Mouse (Mus musculus): ENCODE measurements at regions not wholly inside any gene's neighbourhood (a gene's known extent, or its start where the extent isn't known, plus 50 kb on each side); places are given as distances from the start of the nearest gene placed in this dataset.
A peak's percentile ranks its signal among the peaks of the same experiment; 100 is the strongest.
"Not testable (repeated sequence)": the region's sequence is repeated elsewhere in the genome, so short reads cannot be mapped to it uniquely, and the experiment has no call there.

DNA sequence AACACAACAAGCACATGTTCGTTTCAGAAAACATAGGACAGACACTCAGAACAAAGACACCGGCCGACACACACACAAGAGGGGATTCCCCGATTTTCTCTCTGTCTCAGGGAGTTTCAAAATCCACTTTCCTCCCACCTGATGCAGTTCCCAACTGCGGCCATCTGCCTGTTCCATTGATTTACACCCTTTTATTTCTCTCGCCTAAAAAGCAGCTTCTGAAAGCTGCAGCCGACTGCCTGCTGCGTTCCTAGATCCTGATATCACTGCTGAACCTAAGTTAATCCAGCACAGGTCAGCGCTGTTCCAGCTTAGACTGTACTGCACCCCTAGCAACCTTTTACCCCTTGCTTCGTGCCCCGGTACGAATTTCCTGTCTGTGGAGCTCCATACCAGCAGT is 237.0 kb downstream of the Impad1 start:
- DNase-seq (ENCODE audit: low read depth), result no peak

DNA sequence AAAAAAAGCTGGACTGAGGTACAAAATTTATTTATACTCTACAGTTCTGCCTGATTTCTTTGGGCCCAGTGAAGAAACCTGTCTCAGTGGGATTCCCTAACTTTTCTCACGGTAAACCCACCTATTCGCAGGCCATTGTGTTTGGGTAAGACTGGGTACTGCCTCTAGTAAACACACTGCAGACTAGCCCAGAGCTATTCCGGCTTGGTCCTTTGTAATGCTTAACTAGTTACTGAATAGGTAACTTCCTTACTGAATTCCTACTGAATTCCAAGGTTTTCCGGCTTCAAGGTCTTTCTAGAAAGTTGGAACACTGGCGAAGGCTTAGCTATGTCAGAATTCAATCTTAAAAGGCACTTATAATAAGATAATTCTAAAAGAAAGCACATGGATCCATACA is 242.9 kb downstream of the Impad1 start:
- DNase-seq (ENCODE audit: low read depth), result no peak

DNA sequence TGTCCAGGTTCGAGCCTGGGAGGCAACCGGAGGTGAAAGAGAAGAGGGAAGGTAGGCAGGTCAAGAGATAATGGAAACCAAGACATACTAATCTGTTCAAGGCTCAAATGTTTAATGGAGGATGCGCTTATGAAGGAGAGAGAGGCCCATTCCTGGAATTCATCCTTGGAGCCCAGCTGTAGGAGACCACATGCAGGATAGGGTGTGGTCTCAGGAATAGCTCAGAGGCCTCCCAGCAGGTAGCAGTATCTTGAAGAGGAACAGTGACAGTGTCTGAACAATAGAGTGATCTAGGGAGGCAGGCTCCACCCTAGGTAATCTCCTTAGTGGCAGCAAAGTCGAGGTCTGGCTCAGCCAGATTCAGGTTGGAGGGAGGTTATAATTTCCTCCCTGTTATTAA is 243.3 kb downstream of the Impad1 start:
- no peak for DNase-seq (ENCODE audit: low read depth)

DNA sequence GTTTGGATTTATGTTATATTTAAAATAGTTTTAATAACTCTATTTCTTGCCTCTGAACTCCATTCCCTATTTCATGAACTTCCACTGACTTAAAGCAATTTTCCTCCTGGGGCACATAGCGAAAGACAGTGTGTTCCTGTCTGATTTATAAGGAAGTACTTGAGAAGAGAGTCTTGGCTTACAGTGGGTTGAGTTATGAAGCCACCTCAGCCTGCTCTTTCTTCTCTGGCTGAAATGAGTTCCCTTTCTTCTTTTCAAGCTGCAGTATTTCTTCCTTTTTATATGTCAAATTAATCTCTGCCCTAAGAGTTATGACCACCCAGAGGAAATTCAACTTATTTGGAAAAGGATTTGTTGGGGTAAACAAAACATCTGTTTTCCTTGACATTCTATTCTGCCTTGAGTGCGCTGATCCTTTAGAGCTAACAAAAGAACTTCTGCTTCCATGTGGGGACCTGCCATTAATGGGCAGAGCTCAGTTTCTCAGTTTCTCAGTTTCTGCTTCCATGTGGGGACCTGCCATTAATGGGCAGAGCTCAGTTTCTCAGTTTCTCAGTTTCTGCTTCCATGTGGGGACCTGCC is 255.9 kb downstream of the Impad1 start:
- DNase-seq (ENCODE audit: low read depth), result no peak

DNA sequence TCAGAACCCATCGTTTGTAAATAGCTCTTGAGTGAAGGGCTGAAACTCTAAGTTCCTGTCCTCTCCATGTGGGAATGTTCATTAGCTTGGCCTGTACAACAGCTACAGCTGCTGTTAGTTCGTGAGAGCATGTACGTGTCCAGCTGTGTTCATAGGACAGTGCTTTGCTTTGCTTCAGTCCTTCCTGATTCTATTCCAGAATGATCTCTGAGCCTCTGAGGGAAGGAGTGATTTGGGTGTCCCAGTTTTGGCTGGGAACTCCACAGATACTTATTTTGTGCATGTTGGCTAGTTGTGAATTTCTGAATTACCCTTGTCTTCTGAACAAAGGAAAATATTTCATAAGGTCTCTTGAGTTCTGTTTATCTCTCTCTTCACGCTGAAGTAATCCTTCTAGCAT is 261.0 kb downstream of the Impad1 start:
- no peak for DNase-seq (ENCODE audit: low read depth)

DNA sequence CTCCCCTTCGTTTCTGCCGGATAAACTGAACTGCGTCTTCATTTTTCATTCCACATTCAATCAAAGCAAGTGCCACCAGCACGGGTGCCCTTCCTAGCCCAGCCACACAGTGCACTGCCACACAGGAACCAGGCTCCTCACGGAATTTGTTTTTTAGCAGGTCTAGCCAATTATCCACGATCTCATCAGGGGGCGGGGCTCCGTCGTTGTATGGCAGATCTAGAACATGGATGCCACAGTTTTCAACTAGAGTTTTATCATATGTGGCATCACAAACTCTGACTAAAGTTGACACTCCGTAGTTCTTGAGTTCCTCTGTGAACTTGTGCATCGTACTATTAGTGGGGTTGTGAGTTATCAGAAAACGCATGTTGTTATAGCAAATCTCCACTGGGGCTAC is 264.8 kb downstream of the Impad1 start:
- DNase-seq (ENCODE audit: low read depth), result no peak

DNA sequence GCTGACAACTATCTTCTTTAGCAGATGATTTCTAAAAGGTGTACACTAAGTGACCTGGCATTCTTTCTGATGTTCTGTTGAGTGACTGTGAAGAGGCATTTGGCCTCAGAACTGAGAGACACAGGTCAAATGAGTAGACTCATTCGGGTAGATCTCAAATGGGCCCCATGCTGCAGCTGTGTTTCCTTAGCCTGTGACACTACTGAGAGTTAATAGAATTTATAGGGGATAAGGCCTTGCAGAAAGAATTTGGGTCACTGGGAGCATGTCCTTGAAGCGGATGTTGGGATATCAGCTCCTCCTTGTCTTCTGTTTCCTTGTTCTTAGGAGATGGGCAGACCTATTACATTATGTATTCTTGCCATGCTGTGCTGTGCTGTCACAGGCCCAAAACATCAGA is 271.4 kb downstream of the Impad1 start:
- DNase-seq (ENCODE audit: low read depth), result no peak

DNA sequence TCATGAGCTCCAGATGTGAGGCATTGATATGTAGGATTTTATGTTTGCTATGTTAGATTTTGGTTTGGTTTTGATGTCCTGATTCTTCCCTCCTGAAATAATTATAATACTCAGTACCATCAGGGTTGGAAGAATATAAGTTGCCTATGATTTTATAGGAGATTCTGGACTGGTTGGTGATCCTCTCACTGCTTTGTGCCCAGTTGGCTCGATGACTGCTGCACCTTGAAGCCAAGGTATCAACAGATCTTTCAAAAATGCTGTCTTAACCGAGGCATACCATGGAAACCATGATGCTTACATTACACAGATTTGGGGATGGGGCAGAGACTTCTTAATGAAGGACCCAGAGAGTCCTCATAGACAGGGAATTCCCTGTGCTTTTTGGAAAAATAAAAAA is 274.4 kb downstream of the Impad1 start:
- DNase-seq (ENCODE audit: low read depth), result no peak

DNA sequence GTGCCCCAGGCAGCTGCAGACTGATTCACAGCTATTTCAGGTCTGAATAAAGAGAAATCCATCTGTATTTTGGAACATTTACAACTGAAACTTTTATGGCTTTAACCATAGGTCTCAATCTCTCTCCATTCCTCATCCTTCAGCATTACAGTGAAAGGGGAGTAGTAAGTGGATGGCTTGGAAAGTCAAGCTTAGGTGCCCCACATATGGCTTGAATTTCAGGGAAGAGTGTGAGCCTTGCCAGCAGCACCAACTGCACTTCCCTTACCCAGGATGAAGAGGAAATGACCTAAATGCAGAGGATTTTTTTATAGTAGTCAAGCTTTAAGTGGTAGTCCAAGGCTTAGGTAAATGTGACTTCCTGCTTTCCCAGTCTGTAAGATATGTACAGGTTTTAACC is 279.8 kb downstream of the Impad1 start:
- no peak for DNase-seq (ENCODE audit: low read depth)

DNA sequence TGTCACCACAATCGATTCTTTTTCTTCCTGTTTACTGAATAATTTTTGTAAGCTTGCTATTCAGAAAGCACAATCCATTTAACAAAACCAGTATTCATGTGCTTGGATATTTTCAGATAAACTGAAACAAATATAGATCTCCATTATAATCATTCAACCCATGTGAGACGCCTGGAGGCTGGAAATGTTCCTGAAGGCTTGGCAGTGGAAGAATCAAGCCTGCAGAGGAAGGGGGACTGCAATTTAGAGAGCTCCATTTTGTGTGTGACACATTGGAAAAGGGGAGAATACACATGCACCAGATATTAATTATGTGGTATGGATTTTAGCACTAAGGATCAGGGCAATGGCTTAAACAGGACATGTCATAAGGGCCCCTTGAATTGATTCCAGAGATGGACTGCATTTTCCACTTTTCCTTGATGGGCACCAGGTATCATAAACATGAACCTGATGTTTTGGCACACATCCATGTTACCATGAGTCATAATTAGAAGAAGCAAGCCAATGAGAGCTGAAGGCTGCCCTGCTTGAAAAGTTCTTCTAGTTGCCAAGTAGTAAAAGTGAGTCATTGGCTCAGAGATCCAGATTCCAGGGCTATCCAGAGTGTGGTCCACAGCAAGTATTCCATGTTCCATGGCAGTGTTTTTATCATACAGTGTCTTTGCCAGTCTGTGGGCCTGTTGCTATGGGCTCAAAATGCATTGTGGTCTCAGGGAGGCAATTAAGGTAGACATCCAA is 282.8 kb downstream of the Impad1 start:
- DNase-seq (ENCODE audit: low read depth), result peak; percentile 52

DNA sequence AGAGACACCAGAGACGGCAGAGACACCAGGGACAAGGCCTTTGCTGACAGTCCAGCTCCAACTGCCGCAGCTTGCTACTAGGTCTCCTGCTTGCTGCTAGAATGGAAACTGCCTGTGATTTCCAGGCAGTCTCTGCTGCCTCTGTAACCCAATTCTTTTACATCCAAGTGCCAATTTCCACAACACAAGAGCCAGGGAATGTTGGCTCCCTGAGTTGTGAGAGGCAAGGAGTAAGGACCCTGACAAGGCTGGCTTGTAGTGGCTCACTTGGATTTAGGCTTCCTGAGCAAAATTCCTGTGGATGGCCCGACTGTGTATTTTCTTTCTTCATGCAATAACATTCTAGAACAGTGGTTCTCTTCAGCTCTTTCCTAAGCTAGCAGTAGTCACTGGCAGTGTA is 283.9 kb downstream of the Impad1 start:
- DNase-seq (ENCODE audit: low read depth), result peak; percentile 91

DNA sequence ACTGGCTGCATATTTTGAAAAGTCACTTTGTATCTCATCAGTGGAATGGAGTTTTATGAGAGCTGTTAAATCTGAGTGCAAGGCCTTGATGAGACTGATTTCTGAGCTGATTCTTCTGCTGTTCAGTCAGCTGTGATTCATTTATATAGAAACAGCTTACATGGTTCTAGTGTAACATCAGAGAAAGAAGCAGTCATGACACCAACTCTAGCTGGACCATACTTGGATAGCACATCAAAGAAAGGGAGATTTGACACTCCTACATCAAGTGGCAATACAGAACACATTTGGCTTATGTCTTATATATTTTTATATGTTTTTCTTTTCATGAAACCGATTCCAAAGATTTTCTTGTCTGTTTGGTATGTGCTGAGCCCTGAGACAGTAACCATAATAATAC is 296.0 kb downstream of the Impad1 start:
- DNase-seq (ENCODE audit: low read depth), result no peak

DNA sequence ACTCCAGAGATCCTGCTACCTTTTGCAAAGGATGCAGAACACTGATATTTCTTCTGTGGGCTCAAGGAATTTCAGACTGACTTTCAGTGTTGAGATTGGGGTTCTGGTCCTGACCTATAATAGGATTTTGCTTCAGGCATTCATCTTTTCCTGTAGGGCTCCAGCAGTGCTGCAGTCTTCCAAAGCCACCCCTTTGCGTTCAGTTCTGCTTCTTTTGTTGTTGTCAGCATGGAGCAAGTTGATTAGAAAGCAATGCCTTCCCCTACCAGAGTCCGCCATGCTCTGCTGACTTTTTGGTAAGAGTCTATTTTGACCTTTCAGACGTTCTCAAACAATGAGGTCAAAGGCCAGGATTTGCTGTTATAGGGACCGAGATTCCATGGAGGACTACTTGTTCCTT is 297.0 kb downstream of the Impad1 start:
- DNase-seq (ENCODE audit: low read depth), result no peak

DNA sequence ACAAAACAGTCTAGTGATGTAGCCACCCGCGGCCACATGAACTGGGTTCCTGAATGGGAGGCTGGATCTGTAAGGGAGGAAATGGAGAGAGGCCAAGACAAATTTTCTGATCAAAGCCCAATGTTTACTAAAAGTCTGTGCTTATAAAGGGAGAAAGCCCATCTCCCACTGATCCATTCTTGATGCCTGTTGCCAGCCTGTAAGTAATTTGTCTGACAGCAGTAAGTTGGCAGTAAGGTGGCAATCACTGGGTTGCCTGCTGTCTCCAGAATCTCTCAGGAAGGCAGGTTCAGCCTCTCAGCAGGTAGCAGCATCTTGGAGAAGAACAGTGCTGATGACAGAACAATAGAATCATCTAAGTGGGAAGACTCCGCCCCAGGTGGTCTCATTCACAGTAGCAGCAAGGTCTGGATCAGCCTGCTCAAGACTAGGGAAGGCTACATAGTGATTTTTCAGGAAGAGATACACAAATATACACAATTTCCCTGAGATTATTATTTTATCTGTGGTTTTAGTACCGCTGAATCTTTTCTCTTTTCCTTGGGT is 327.9 kb downstream of the Impad1 start:
- no peak for DNase-seq (ENCODE audit: low read depth)

DNA sequence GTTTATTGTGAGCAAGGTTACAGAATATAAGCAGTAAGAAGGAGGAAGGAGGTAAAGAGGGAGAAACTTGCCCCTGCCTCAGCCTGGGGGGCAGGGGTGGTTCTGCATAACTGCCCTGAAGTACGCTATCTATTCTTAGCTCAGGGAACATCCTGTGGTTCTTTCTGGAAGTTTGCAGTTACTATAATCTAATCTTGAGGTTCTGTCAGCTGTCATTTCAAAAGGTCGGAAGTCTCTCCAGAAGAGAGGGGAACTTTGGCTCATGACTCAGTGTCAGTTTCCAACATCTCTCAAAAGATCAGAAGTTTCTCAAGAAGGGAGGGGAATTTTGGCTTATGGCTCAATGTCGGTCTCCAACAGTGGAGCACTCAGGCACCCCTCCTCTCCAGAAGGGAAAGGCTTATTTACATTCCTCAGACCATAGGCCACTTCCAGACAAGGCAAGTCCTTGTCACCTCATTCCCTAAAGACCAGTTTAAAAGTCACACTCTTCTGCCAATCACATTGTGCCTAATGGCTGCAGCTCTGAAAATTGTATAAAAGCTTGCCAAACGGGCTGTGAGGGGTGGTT is 328.9 kb downstream of the Impad1 start:
- DNase-seq (ENCODE audit: low read depth), result peak; percentile 9

DNA sequence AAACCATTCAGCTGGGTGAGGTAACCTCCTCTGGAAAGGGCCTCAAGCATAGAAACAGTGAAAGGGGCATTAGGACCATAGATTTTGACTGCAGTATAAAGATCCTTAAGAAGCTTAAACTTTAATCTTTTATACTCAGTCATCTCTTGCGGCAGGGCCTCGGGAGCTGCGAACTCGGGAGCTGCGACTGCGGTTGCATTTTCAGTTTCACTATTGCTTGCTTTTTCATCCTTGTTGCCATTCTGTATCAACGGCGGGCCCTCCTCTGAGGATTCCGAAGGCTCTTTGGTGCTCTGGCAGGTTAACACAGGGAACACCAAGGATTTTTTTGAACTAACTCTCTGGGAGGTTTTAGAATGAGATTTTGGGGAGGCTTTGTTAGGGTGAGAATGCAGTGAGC is 333.9 kb downstream of the Impad1 start:
- DNase-seq (ENCODE audit: low read depth), result no peak

DNA sequence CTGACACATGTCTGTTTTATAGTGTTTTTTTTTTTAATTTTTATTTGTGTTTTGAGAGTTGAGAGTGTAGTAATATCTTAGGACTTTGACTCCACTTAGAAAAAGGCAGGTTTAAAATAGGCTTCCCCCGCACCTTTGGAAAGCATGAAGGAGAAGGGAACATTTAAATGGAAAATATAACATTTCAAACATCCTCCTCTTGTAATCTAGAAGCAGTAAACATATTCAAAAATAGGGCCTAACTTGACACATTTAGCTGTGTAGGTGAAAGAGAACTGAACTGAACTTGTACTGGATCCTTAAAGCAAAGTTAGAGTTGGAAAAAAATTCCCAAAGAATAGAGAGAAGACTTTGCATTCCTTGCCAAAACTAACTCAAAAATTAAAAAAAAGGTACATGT is 343.1 kb downstream of the Impad1 start:
- no peak for DNase-seq (ENCODE audit: low read depth)

DNA sequence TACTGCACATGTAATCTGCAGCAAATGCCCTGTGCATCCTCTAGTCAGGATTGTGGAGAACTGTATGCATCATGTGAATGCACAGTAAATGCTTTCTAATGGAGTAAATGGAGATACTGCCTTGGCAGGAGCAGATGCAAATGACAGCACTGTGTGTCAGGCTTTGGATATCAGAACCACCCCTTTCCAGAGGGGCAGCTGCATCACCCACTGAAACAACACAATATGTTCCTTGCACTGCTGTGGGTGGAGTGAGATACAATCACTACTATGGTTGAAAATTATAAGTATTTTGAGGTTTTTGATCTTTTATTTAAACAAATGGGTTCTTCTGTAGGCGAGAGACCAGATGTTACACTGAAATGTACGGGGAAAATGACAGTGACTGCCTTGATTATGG is 350.5 kb downstream of the Impad1 start:
- DNase-seq (ENCODE audit: low read depth), result no peak

DNA sequence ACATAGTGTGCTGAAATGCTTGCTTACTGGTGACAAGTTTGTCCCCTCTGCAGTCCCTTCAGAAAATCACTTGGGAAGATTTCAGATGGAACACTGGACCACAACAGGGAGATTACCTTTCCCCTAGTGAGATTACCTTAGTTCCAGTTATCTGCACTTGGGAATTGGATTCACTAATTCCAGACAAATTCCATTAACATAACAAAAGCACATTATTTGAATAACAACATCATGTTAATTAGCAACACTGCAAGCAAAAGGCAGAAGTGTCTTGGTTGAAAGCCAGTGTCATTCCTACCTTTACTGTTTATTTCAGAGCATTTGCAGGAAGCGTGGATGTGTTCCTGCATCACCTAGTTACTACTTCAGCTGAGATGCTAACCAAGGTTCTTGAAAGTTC is 355.6 kb downstream of the Impad1 start:
- DNase-seq (ENCODE audit: low read depth), result no peak

DNA sequence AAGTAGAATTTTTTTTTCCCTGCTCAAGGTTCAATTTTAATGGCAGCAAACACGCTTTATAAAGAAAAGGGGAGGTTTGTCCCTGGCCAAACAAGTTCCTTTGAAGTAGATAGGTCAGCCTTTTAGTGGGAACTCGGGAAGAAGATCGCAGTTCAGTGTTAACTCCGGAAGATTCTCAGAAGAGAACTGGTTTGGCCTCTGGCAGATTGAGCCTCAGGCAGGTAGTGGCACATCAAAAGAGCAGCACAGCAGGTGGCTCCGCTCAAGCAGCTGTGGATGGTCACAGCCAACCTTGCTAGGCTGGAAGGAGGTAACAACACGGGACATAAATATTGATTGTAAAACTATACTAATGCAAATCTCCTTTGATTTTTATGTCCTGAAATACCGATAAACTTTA is 347.2 kb upstream of the Sdr16c6 start:
- not testable (repeated sequence) for DNase-seq (ENCODE audit: low read depth)

DNA sequence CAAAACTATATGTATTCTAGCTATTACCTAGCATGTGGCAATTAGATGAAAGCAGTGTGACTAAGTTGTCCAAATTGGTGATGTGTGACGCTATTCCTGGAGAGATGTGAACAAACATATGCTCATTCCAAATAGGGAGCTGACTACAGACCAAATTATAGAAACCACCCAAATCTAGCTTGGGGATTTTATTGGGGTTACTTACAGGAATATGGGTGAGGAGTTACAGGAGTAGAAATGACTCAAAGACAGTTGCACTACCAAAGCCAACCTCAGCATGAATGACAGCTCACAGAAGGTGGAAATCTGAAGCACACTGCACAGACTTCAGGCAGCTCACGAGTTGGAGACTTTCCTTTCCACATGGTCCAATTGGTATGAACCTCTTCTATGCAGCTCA is 326.5 kb upstream of the Sdr16c6 start:
- DNase-seq (ENCODE audit: low read depth), result no peak

DNA sequence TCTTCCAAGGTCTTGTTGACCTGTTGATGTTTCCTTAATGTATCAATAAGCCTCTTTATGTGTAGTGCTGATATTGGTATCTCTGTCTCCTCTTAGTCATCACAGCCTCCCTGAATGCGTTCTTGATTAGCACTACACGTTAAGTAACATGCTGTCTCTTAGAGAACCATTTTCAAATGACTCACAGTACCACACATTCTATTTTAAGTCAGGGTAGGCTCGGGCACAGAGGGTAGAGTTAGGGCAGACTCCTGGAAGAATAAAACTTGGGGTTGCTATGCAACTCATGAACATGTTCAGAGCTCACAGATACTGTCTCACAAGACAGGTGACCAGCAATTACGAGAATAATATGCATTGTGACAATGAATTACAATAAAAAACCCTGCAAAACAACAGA is 320.1 kb upstream of the Sdr16c6 start:
- no peak for DNase-seq (ENCODE audit: low read depth)

DNA sequence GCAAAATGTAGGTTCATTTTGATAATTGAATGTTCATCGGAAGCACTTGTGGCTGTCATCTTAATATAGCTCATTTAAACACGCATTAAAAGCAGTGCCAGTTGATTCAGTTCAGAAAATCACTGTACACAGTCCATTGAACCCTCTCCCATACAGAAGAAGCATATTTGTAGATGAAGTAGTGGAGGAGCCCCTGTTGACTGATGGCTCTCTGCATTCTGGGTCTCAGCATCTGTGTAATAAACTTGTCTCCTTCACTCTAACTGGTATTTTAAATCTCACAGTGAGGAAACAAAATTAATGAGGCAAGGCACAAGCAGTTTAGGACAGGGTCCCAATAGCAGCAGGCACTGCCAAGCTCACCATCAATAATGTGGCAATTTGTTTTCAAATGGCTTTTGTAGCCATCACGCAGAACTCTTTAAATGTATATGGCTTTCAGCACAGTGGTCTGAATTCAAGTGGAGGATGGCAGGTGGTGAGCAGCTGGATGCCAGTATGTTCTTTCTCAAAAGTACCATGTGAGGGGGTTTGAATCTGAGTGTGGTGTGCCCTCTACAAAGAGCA is 302.8 kb upstream of the Sdr16c6 start:
- DNase-seq (ENCODE audit: low read depth), result no peak

Measured in fibroblast of lung, adult 2 months (primary cell).